Mouse (Mus musculus) B cell, adult 67 days (primary cell): ENCODE measurements around the gene Orai2. TPM values are rescaled to one million over a fixed set of nuclear protein-coding genes. Genes with fewer than 3 reads are reported as not detected.

ENCODE experiments used
- total RNA-seq, 2 experiments: library from RNA; stranded (reverse); gene quantifications; 4 replicates each; pipeline ENCODE4 v1.2.4; 2023

Orai2 gene
- total RNA-seq = 10 to 100 TPM; 68.9 to 71.4 TPM

DNA sequence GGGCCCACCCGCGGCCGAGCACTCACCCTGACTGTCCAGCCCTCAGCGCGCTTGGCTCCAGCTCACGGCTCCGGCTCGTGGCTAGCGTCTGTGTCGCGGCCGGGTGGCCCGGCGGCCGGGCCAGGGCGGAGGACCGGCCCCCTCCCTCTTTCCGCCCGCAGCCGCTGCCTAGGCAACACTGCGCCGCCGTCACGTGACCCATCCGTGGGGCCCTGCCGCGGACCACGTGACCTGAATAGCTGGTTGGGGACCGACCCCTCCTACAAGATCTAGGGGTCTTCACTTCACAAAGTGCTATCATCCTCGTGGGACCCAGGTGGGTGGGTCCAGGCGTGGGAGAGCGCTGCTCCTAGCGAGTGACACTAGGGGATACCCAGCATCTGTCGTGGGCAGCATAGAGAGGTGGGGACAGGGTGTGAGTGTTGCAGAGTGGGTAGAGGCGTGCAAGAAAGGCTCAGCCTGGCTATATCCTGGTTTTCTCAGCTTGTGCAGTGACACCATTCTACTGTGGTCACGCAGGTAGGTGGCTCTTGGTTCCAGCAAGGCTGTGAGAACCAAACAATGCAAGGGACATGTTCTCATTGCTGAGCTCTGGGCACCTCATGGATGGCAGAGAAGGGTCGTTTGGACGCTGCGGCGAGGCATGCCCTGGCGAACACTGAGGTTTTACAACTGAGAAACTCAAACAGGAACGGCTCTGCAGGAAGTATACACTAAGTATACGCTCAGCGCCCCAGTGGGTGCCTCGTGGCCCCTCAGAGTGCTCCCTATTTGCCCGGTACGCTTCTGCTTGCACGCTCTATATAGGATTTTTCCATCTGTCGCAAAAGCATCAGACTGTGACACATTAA, at the start of gene Orai2:
Gene Orai2 (minus strand): TSS at position 202 of the 851 bp plus-strand sequence.

DNA sequence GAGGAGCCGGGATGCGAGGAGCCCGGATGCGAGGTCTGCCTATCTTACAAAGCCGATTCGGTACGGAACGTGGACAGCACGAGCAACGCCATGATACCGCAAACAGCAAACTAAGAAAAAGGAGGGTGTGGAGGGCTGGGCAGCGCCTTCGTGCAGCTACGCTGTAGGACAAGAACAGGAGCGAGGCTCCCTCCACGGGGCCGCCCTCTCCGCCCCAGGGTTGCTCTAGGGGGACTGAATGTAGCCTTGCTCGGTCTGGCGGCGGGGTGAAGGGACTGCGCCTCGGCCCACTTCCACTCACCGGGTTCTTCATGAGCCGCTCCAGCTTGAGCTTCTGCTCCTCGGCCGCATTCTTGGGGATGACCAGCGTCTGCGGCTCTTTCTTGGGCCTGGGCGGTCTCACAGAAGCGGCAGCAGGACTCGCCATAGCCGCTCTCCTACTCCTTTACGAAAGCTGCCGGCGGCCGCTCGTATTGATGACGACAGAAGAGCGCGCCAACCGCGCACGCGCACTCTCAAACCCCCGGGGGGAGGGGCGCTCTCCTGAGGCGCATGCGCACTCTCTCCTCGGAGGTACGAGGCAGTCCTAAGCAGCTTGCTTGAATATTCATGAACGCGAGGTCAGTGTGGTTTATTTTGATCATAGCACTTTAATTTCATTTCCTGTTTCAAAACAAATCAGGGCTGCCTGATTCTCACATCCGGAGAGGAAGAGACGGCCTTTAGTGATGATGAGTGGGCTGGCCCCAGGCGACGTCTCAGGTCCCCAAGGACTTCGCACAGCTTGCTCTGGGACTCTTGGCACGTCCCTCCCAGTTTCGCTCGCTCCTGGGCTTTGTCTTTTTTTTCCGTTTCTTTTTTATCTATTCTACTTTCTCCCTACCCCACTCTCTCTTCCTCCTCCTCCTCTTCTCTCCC, 28.2 kb upstream of the Orai2 start, which contains the start of gene Prkrip1:
Gene Prkrip1 (minus strand): TSS at position 490 of the 918 bp plus-strand sequence.

DNA sequence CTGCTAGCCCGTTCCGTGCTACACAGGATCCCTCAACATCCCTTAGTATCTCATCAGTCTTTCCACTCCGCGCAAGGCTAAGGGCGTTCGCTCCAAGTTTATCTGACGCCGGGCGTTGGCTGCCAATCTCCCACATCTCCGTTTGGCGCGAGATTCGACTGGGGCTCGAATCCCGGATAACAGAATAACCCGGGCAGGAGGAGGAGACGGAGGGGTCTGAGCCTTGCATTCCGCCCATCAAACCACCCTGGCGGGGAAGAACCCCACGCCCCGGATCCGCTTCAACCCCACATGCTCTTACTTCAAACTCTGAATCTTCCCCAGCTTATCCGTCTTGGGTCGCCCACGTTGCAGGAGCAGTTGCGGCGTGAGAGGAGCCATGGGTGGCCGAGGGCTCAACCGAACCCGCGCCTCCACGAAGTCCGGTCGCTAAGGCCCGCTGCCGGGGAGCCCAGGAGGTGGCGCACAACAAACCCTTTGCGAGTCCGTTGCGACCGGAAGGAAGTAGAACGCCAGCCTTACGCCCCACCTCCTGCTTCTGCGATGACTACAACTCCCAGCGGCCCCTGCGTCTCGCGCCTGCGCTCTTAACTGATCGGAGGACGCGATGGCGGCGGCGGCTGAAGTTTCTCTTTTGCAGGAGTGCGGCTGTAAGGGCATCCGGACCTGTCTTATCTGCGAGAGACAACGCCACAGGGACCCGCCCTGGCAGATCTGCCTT, 34.8 kb downstream of the Orai2 start, which contains the start of the genes Lrwd1 and Alkbh4:
Gene Lrwd1 (minus strand): TSS at position 504 of the 721 bp plus-strand sequence.
Gene Alkbh4 (plus strand): TSS at position 576 of the 721 bp plus-strand sequence.

DNA sequence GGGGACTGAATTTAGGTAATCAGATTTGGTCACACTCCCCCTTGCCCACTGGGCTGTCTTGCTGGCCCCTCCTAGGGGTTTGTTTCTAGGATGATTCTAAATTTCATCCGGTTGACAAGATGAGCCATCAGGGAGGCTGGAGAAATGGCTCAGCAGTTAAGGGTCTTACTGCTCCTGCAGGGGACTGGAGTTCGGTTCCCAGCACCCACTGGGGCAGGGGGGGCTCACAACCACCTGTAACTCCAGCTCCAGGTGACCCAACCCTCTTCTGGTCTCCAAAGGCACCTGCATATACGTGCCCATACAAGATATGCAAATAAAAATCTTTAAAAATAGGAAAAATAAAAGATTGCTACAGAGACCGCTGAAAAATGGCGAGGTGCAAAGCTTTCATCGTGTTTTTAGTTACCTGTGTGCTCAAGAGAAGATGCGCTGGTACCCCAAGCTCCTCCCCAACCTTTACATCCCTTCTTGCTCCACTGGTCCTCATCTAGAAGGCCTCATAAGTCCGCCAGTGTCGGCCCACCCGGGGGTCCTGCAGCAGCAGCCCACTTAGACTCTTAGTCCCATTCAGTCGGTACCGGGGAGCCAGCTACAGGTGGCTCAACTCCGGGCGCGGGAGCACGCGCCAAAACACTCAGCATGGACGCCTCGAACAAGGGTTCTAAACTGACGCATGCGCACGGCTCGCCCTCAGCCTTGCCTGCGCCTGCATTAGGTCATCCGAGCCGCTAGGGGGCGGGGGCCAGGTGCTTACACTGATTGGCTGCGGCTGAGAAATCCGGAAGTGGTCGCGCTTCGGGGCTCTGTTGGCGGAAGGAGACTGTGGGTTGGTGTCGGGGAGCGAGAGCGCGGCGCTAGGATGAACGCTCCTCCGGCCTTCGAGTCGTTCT, 54.4 kb downstream of the Orai2 start, which contains the start of gene Polr2j:
Gene Polr2j (plus strand): TSS at position 741 of the 893 bp plus-strand sequence.

Other genes with a start within 250 kb of the Orai2 start
- gene Ywhag, start 236.1 kb downstream of the Orai2 start, total RNA-seq = 100 to 1,000 TPM; 100 to 105 TPM
- 1 to 10 TPM in 1 of 2 experiments, under 1 TPM in 1; 0.80 to 2.8 TPM for gene Ssc4d, start 196.2 kb downstream of the Orai2 start, total RNA-seq
- gene Zp3, start 190.6 kb downstream of the Orai2 start, total RNA-seq = not detected
- gene Dtx2, start 175.9 kb downstream of the Orai2 start, total RNA-seq = 10 to 100 TPM; 35.6 to 36.0 TPM
- under 1 TPM; 0.50 to 0.64 TPM for gene Upk3b, start 132.2 kb downstream of the Orai2 start, total RNA-seq
- gene Upk3bl, start 116.2 kb downstream of the Orai2 start, total RNA-seq = not detected
- gene Rasa4, start 86.8 kb downstream of the Orai2 start, total RNA-seq = 10 to 100 TPM; 12.1 to 21.2 TPM
- 10 to 100 TPM; 79.3 to 86.2 TPM for gene Polr2j, start 54.1 kb downstream of the Orai2 start, total RNA-seq
- gene Lrwd1, start 34.6 kb downstream of the Orai2 start, total RNA-seq = 10 to 100 TPM; 31.9 to 33.3 TPM
- gene Alkbh4, start 34.6 kb downstream of the Orai2 start, total RNA-seq = 10 to 100 TPM; 16.6 to 20.9 TPM
- gene Prkrip1, start 28.2 kb upstream of the Orai2 start, total RNA-seq = 10 to 100 TPM; 28.0 to 31.5 TPM
- 10 to 100 TPM; 15.1 to 16.2 TPM for gene Sh2b2, start 75.8 kb upstream of the Orai2 start, total RNA-seq